ENCODE assay signal across 12 mouse cellular contexts in genomic region chr2:38571971-38572601, GRCm38 (mm10).
DNase-seq lines count a peak whose midpoint lies in the region; ATAC-seq lines count a peak whose summit lies in the region.
"Had no signal": no experiment of that assay in that cellular context is flagged by ENCODE, and none has a peak within 500 bp of the region (broad histone marks: within the 10 kb centered on the region; RNA-seq: fewer than 3 reads in every experiment).

No protein-coding gene starts in this region.

- H3K4me3 ChIP-seq in midbrain, embryonic 15.5 days = no peak overlapping the region
- no peak overlapping the region for H3K4me3 ChIP-seq in intestine, embryonic 15.5 days (replicated peaks)
- no peak overlapping the region for H3K4me3 ChIP-seq in heart, embryonic 11.5 days (ENCODE audit: low read depth, low read length)
- H3K4me3 ChIP-seq: layer of hippocampus, adult 2 months; lung, embryonic 15.5 days had no signal

- peak; percentile 78 for DNase-seq in cerebellum, adult 9-10 months
- peak; percentile 26 for DNase-seq in gastrocnemius, postnatal 10 days
- no peak for DNase-seq in kidney, postnatal 14 days
- DNase-seq in lung, postnatal 10 days = no peak
- DNase-seq: heart, postnatal 4 days had no signal

- H3K36me3 ChIP-seq in midbrain, embryonic 15.5 days (replicated peaks) = no peaks in the 10 kb centered on the region
- peaks cover 18% of the 10 kb centered on the region for H3K36me3 ChIP-seq in intestine, embryonic 15.5 days
- peaks cover 10% of the 10 kb centered on the region; the same call in 1 of the 2 replicates for H3K36me3 ChIP-seq in heart, embryonic 11.5 days (ENCODE audit: control insufficient read depth, insufficient read depth, low read length)

- ATAC-seq in cerebellum, adult (ENCODE audit: insufficient number of reproducible peaks, low FRiP score, low TSS enrichment) = peak; percentile 75
- peak; percentile 59; the same call in 1 of the 2 replicates for ATAC-seq in midbrain, embryonic 15.5 days (replicated peaks)
- ATAC-seq in intestine, embryonic 15.5 days = no peak
- ATAC-seq in heart, embryonic 11.5 days (replicated peaks; ENCODE audit: insufficient number of reproducible peaks, low FRiP score, low TSS enrichment) = no peak

- H3K27ac ChIP-seq in midbrain, embryonic 15.5 days = peak overlapping the region; percentile 70
- H3K27ac ChIP-seq in intestine, embryonic 15.5 days = no peak overlapping the region
- no peak overlapping the region for H3K27ac ChIP-seq in heart, embryonic 11.5 days (ENCODE audit: low read depth, low read length)
- H3K27ac ChIP-seq: layer of hippocampus, adult 2 months; lung, embryonic 15.5 days had no signal

- no peaks in the 10 kb centered on the region for H3K27me3 ChIP-seq in midbrain, embryonic 15.5 days (replicated peaks)
- H3K27me3 ChIP-seq in intestine, embryonic 15.5 days (replicated peaks) = no peaks in the 10 kb centered on the region
- H3K27me3 ChIP-seq in heart, embryonic 11.5 days (ENCODE audit: control insufficient read depth, insufficient read depth, low read length) = no peaks in the 10 kb centered on the region
- H3K27me3 ChIP-seq: CH12.LX; lung, embryonic 15.5 days had no signal

- H3K9ac ChIP-seq in midbrain, embryonic 15.5 days = no peak overlapping the region
- no peak overlapping the region for H3K9ac ChIP-seq in intestine, embryonic 15.5 days
- no peak overlapping the region for H3K9ac ChIP-seq in heart, embryonic 11.5 days (ENCODE audit: low read depth, low read length)
- H3K9ac ChIP-seq: lung, embryonic 15.5 days had no signal

- WGBS in midbrain, embryonic 15.5 days = 61% methylated on average over 23 of the region's 23 CpGs
- WGBS in intestine, embryonic 15.5 days = 91% methylated on average over 23 of the region's 23 CpGs
- 88% methylated on average over 23 of the region's 23 CpGs for WGBS in heart, embryonic 11.5 days (ENCODE audit: insufficient replicate concordance)

- no peaks in the 10 kb centered on the region for H3K9me3 ChIP-seq in midbrain, embryonic 15.5 days
- H3K9me3 ChIP-seq in intestine, embryonic 15.5 days = no peaks in the 10 kb centered on the region
- H3K9me3 ChIP-seq in heart, embryonic 11.5 days (replicated peaks; ENCODE audit: control insufficient read depth, low read length) = no peaks in the 10 kb centered on the region
- H3K9me3 ChIP-seq: lung, embryonic 15.5 days had no signal

- no peak overlapping the region for H3K4me2 ChIP-seq in midbrain, embryonic 15.5 days
- H3K4me2 ChIP-seq in intestine, embryonic 15.5 days (replicated peaks) = no peak overlapping the region
- H3K4me2 ChIP-seq in heart, embryonic 11.5 days = no peak overlapping the region
- H3K4me2 ChIP-seq: lung, embryonic 15.5 days had no signal

- peaks cover 8% of the 10 kb centered on the region for H3K4me1 ChIP-seq in midbrain, embryonic 15.5 days
- H3K4me1 ChIP-seq in intestine, embryonic 15.5 days (replicated peaks) = no peaks in the 10 kb centered on the region
- no peaks in the 10 kb centered on the region for H3K4me1 ChIP-seq in heart, embryonic 11.5 days (ENCODE audit: control insufficient read depth, insufficient read depth, low read length)
- H3K4me1 ChIP-seq: lung, embryonic 15.5 days had no signal

Comparison
In these comparisons a context has a peak if more than half of its experiments do, and no peak if none do; other contexts are left out.
1. ATAC-seq: peak in cerebellum, adult (single experiment) and midbrain, embryonic 15.5 days (single experiment); none in intestine, embryonic 15.5 days (single experiment) and heart, embryonic 11.5 days (single experiment).
2. DNase-seq: peak in cerebellum, adult 9-10 months (single experiment) and gastrocnemius, postnatal 10 days (single experiment); none in kidney, postnatal 14 days (single experiment) and lung, postnatal 10 days (single experiment).